Mouse (Mus musculus) cerebellum, adult 18-20 months (tissue): ENCODE results near the gene Prdx4.
A peak's percentile ranks its signal among the peaks of the same experiment; 100 is the strongest.
"Not testable (repeated sequence)": the region's sequence is repeated elsewhere in the genome, so short reads cannot be mapped to it uniquely, and the experiment has no call there.

ENCODE experiments used
- DNase-seq, 2 experiments: peaks; one replicate each; pipeline ENCODE4 v3.0.0; 2021

The Prdx4 gene

GRCm38 (mm10) chrX:155340654-155341053, at the start of gene Prdx4:
Gene Prdx4 (minus strand): TSS chrX:155340754.
- DNase-seq: no peak

DNA sequence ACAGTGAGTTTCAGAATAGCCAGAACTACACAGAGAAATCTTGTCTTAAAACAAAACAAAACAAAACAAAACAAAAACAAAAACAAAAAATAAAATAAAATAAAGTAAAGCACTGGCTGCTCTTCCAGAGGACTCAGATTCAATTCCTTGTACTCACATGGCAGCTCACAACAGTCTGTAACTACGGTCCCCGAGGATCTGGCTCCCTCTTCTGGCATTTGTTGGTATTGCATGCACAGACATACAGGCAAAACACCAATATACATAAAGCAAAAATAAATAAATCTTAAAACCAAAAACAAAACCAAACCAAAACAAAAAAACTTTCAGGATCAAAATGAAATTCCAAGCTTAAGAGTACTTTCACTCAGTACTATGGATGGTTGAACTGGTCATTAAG, 36.0 kb upstream of the Prdx4 start:
- peak; percentile 26 to 50 for DNase-seq

DNA sequence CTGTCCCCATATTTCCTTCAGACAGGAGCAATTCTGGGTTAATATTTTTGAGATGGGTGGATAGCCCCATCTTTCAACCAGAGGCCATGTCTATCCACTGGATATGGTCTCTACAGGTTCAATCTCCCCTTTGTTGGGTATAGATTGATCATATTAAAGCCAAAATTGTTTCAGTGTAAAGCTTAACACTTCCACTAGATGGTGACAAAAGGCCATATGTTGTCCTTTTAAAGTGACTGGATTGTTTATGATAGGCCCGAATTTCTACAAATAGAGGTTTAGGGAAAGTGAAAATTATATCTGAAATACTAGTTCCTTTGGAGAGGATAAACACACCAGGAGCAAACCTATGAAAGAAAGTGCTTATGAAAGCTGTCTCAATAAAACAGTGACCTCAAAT, 34.9 kb upstream of the Prdx4 start:
- no peak for DNase-seq

- DNase-seq: not testable (repeated sequence)
These were observed 29.6 kb upstream of the Prdx4 start for GRCm38 (mm10) chrX:155370110-155370509.

DNA sequence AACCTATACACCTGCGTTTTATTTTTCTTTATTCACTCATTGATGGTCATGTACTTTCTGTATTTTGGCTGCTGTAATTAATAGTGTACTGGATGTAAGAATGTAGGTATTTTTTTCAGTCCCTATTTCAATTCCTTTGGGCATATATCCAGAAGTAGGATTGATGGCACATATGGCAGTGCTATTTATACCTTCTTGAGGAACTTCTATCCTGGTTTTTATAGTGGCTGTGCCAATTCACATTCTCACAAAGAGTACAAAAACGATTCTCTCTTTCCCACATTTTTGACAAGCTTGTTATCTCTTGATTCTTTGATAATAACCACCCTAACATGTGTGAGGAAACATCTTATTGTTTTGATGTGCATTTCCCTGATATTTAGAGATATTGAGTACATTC, 24.5 kb upstream of the Prdx4 start:
- DNase-seq: no peak

DNA sequence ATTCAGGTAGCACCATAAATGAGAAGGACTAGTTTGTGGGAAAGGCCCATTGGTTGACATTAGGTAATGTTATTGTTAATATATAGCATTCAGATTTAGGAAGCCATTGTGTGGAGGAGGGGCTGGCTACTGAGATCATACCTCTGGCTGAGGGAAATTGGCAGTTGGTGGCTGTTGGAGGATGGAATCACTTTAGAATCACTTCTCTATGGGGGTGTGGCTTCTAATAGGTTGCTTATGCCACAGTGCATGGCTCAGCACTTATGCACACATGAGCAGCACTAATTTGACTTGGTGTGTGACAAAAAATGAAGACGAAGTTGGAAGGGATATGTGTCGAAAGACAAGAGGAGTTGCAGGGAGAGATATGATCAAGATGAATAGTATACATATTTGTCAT, 5.7 kb upstream of the Prdx4 start:
- no peak for DNase-seq

DNA sequence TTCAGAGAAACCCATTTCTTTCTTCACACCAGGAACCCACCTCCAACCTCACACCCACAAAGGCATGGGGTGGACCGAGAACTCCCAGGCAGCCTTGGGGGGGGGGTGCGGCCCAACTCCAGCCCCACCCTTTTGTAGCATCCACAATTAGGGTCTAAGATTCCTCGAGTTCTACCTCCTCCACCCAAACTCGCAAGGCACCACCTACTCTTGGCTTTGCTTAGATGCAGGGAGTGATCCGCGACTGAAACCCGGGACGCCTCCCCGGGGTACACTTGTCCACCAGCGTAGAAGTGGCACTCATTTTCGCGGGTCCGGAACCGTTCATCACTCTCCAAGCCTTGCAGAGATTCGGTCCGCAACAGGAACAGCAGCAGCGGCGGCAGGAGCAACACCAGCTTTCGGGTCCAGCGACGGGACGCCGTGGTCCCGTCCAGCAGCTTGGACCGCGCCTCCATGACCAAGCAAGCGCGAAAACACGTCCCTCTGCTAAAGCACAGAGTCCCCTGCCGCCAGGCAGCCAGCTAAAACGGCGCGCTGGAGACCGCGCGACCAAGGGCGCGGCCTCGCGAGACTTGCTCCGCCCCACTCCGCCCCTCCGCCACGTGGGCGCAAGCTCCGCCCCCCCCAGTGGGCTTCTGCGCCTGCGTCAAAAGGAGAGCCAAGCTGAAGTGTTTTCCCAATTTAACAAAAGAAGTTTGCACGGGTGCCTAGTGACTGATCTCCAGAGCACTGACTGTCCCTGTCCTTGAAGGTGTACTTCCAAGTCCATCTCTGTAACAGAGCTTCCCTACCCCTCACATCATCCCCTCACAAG, 2.4 kb downstream of the Prdx4 start:
- peak; percentile 73 to 80 for DNase-seq

DNA sequence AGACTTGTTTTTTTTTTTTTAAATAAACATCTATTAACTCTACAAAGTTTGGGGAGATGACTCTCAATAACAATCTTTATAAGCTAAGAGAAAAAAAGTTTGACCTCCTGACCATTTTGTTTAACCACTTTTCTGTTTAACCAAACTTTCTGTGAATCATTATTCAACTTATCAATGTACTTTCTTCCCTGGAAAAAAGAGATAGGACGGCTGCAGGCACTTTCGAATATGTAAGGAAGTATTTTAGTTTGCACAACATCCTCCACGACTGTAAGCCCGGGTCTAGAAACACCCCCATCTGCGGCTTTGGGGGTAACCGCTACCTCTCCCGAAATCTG, 3.0 kb downstream of the Prdx4 start:
- no peak for DNase-seq

GRCm38 (mm10) chrX:155318005-155318404, 22.5 kb downstream of the Prdx4 start:
- DNase-seq: peak; percentile 21 to 25

- no peak for DNase-seq
These were observed 34.2 kb downstream of the Prdx4 start for GRCm38 (mm10) chrX:155306390-155306789.

- DNase-seq: no peak
These were observed 60.0 kb downstream of the Prdx4 start for GRCm38 (mm10) chrX:155280427-155281044.

DNA sequence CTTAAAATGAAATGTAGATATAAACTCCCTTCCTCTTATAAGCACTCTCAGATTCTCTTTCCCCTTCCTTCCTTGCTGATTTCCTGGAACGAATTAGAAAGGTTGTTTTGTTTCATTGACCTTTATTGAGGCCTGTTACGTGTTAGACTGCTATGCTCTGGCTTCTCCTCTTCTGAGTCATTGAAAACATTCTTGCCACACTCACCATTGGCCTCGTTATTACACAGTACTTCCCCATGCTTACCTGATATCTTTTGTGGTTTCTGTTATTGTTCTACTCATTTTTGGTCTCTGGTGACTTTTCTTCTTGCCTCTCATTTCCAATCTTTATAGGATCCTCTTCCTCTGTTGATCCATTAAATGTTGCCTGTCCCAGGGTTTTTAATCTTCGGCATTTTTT, 62.1 kb downstream of the Prdx4 start:
- DNase-seq: no peak
